Comparison of ENCODE assay signal across 20 mouse cellular contexts in genomic region chr13:93096643-93097042, GRCm38 (mm10).
"Had no signal": no experiment of that assay in that cellular context is flagged by ENCODE, and none has a peak within 500 bp of the region (broad histone marks: within the 10 kb centered on the region; RNA-seq: fewer than 3 reads in every experiment).

No protein-coding gene starts in this region.

- H3K27ac ChIP-seq: left cerebral cortex, adult 2 months; liver, embryonic 14.5 days; lung, embryonic 15.5 days; midbrain, embryonic 10.5 days; midbrain, embryonic 15.5 days; neural tube, embryonic 12.5 days; neural tube, embryonic 15.5 days had no signal

- H3K36me3 ChIP-seq: lung, embryonic 15.5 days; midbrain, embryonic 10.5 days; midbrain, embryonic 15.5 days; neural tube, embryonic 12.5 days; neural tube, embryonic 15.5 days had no signal

- H3K27me3 ChIP-seq: lung, embryonic 15.5 days; megakaryocyte, embryonic 14.5 days; midbrain, embryonic 15.5 days; neural tube, embryonic 12.5 days; neural tube, embryonic 15.5 days had no signal

- H3K9ac ChIP-seq: liver, embryonic 14.5 days; lung, embryonic 15.5 days; midbrain, embryonic 15.5 days; neural tube, embryonic 12.5 days; neural tube, embryonic 15.5 days had no signal

- H3K4me1 ChIP-seq: lung, embryonic 15.5 days; midbrain, embryonic 10.5 days; midbrain, embryonic 15.5 days; neural tube, embryonic 12.5 days; neural tube, embryonic 15.5 days had no signal

- ATAC-seq: intestine, embryonic 16.5 days; midbrain, embryonic 15.5 days had no signal

- H3K4me3 ChIP-seq: left cerebral cortex, adult 2 months; lung, embryonic 15.5 days; megakaryocyte, embryonic 14.5 days; midbrain, embryonic 10.5 days; midbrain, embryonic 15.5 days; neural tube, embryonic 12.5 days; neural tube, embryonic 15.5 days had no signal

- H3K9me3 ChIP-seq: lung, embryonic 15.5 days; midbrain, embryonic 10.5 days; midbrain, embryonic 15.5 days; neural tube, embryonic 12.5 days; neural tube, embryonic 15.5 days had no signal

- DNase-seq: kidney, adult 2 months; kidney, postnatal 36 days; layer of hippocampus, postnatal 36 days; lung, adult 18-20 months; lung, postnatal 10 days; lung, postnatal 36 days; right cerebral cortex, adult 18-20 months; right cerebral cortex, postnatal 25 days; thymus, adult 2 months; thymus, postnatal 14 days had no signal

- H3K4me2 ChIP-seq: liver, embryonic 11.5 days; lung, embryonic 15.5 days; midbrain, embryonic 15.5 days; neural tube, embryonic 12.5 days; neural tube, embryonic 15.5 days had no signal
